In genomic region chr10:118121047-118121936, GRCm38 (mm10) we compare ENCODE assay signal across 7 mouse cellular contexts. TPM values are rescaled to one million over a fixed set of nuclear protein-coding genes. Genes with fewer than 3 reads are reported as not detected.
DNase-seq lines count a peak whose midpoint lies in the region; ATAC-seq and TF ChIP-seq lines count a peak whose summit lies in the region.

No protein-coding gene starts in this region.

- ATAC-seq in forebrain, embryonic 16.5 days = 0 out of 2 replicates have a peak, but pooled peaks have one; percentile 12
- ATAC-seq in hindbrain, embryonic 12.5 days (ENCODE audit: low FRiP score) = peak; percentile 72
- ATAC-seq in midbrain, embryonic 14.5 days (ENCODE audit: low FRiP score, low TSS enrichment) = no peak

- H3K36me3 ChIP-seq in forebrain, embryonic 16.5 days (ENCODE audit: control insufficient read depth, insufficient read depth) = no peaks in the 10 kb centered on the region
- no peaks in the 10 kb centered on the region for H3K36me3 ChIP-seq in hindbrain, embryonic 12.5 days
- no peaks in the 10 kb centered on the region for H3K36me3 ChIP-seq in midbrain, embryonic 14.5 days (ENCODE audit: control insufficient read depth, insufficient read depth, low read length)

- peak overlapping the region; percentile 8; the same call in 1 of the 2 replicates for H3K27ac ChIP-seq in bone marrow macrophage, adult 2 months (ENCODE audit: insufficient read depth, low read depth, low read length)
- H3K27ac ChIP-seq in forebrain, embryonic 16.5 days (ENCODE audit: low read length) = no peak overlapping the region
- peak overlapping the region; percentile 23; the same call in 1 of the 2 replicates for H3K27ac ChIP-seq in hindbrain, embryonic 12.5 days
- peak overlapping the region; percentile 72 for H3K27ac ChIP-seq in midbrain, embryonic 14.5 days (replicated peaks; ENCODE audit: low read depth, low read length)

- H3K4me3 ChIP-seq in bone marrow macrophage, adult 2 months (ENCODE audit: insufficient read depth, low read length) = no peak overlapping the region
- no peak overlapping the region for H3K4me3 ChIP-seq in forebrain, embryonic 16.5 days (replicated peaks; ENCODE audit: low read length)
- H3K4me3 ChIP-seq in hindbrain, embryonic 12.5 days = no peak overlapping the region
- H3K4me3 ChIP-seq in midbrain, embryonic 14.5 days (replicated peaks; ENCODE audit: low read depth, low read length) = no peak overlapping the region

- 81% methylated on average over 25 of the region's 25 CpGs for WGBS in forebrain, embryonic 16.5 days
- 78% methylated on average over 25 of the region's 25 CpGs for WGBS in hindbrain, embryonic 12.5 days
- 70% methylated on average over 25 of the region's 25 CpGs for WGBS in midbrain, embryonic 14.5 days

- no peak overlapping the region for H3K4me2 ChIP-seq in forebrain, embryonic 16.5 days (ENCODE audit: low read length)
- H3K4me2 ChIP-seq in hindbrain, embryonic 12.5 days (replicated peaks) = peak overlapping the region; percentile 21; the same call in 1 of the 2 replicates
- peak overlapping the region; percentile 37 for H3K4me2 ChIP-seq in midbrain, embryonic 14.5 days (ENCODE audit: low read length)

- H3K9me3 ChIP-seq in forebrain, embryonic 16.5 days (ENCODE audit: control insufficient read depth, low read length) = no peaks in the 10 kb centered on the region
- H3K9me3 ChIP-seq in hindbrain, embryonic 12.5 days (replicated peaks) = no peaks in the 10 kb centered on the region
- no peaks in the 10 kb centered on the region for H3K9me3 ChIP-seq in midbrain, embryonic 14.5 days (ENCODE audit: control insufficient read depth, low read length)

- TF ChIP-seq CTCF in bone marrow macrophage, adult 2 months (IDR thresholded peaks at IDR 0.05; ENCODE audit: low read depth, low read length) = no peak

- DNase-seq in midbrain, embryonic 14.5 days = peak; percentile 50
- DNase-seq in adrenal gland, postnatal 25 days = no peak
- no peak for DNase-seq in urinary bladder, adult 2 months (ENCODE audit: low spot score)
- DNase-seq in adrenal gland, postnatal 10 days = no peak

- peaks cover 21% of the 10 kb centered on the region for H3K4me1 ChIP-seq in bone marrow macrophage, adult 2 months (ENCODE audit: control insufficient read depth, insufficient read depth, low read length)
- 0 out of 2 replicates have a peak, but pooled peaks cover 3% of the 10 kb centered on the region for H3K4me1 ChIP-seq in forebrain, embryonic 16.5 days (replicated peaks; ENCODE audit: control insufficient read depth, insufficient read depth, low read length)
- peaks cover 6% of the 10 kb centered on the region; the same call in 1 of the 2 replicates for H3K4me1 ChIP-seq in hindbrain, embryonic 12.5 days
- H3K4me1 ChIP-seq in midbrain, embryonic 14.5 days (ENCODE audit: control insufficient read depth, insufficient read depth, low read length) = peaks cover 6% of the 10 kb centered on the region; the same call in 1 of the 2 replicates

- no peaks in the 10 kb centered on the region for H3K27me3 ChIP-seq in forebrain, embryonic 16.5 days (replicated peaks; ENCODE audit: control insufficient read depth, insufficient read depth, low read length)
- H3K27me3 ChIP-seq in hindbrain, embryonic 12.5 days = no peaks in the 10 kb centered on the region
- H3K27me3 ChIP-seq in midbrain, embryonic 14.5 days (ENCODE audit: control insufficient read depth, insufficient read depth, low read length) = no peaks in the 10 kb centered on the region

- H3K9ac ChIP-seq in forebrain, embryonic 16.5 days (replicated peaks; ENCODE audit: low read depth, low read length) = no peak overlapping the region
- H3K9ac ChIP-seq in hindbrain, embryonic 12.5 days = no peak overlapping the region
- no peak overlapping the region for H3K9ac ChIP-seq in midbrain, embryonic 14.5 days (replicated peaks; ENCODE audit: low read length)

- no peak for TF ChIP-seq POLR2A in bone marrow macrophage, adult 2 months (IDR thresholded peaks at IDR 0.05; ENCODE audit: borderline replicate concordance, low read depth, low read length)

RNA-seq across cellular contexts. Expression of gene Mdm1, which starts 20.3 kb away (rescaled TPM):
- 12.0 and 12.8 TPM in 2 replicates for polyA plus RNA-seq in bone marrow macrophage, adult 2 months (2012; ENCODE audit: insufficient read depth, insufficient read length, missing spikeins)
- polyA plus RNA-seq in forebrain, embryonic 16.5 days (2015; fragmentation: Nextera tagmentation; extraction: Ambion mirVana) = 32.7 and 36.8 TPM in 2 replicates
- 49.8 and 50.7 TPM in 2 replicates for polyA plus RNA-seq in hindbrain, embryonic 12.5 days (2016; fragmentation: Nextera tagmentation; extraction: Ambion mirVana)
- 29.6 and 32.3 TPM in 2 replicates for polyA plus RNA-seq in midbrain, embryonic 14.5 days (2014; fragmentation: Nextera tagmentation; extraction: Ambion mirVana)
- 11.7 and 16.6 TPM in 2 replicates for total RNA-seq in adrenal gland, postnatal 25 days (2021)
- 8.7 and 10.7 TPM in 2 replicates for polyA plus RNA-seq in urinary bladder, adult 2 months (2012; rRNA removed)
- total RNA-seq in adrenal gland, postnatal 10 days (2021) = 10 to 100 TPM; 15.5 to 17.8 TPM
